Mouse (Mus musculus) liver, embryonic 14.5 days (tissue): Measurements from ENCODE around the gene Pet100.

Source experiments
- CTCF ChIP-seq: IDR thresholded peaks from 2 replicates; pipeline ENCODE4 v1.5.1; 2016; ENCODE audit warnings: antibody characterized with exemption, low read depth, control low read depth
- EP300 ChIP-seq: IDR thresholded peaks from 2 replicates; pipeline ENCODE4 v1.6.1; 2016; ENCODE audit warnings: antibody characterized with exemption, low read depth

DNA sequence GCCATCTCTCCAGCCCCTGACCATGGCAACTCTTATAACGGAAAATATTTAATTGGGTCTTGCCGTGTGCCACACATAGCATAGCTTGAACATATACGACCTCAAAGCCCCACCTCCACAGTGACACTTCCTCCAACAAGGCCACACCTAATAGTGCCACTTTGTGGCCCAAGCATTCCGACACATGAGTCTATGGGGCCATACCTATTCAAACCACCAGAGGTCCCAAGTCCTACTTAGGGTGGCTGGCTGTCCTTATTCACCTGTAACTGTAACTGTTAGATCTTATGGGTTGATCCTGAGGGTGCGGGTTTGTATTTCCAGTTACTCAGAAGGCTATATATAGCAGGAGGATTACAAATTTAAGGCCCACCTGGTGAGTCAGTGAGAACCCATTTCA is 6.7 kb downstream of the Pet100 start:
- TF ChIP-seq CTCF (peak; percentile 62), EP300 (no peak)
